Mouse (Mus musculus): ENCODE results near the gene Slc15a1.

- TF ChIP-seq POLR2A (IDR thresholded peaks at IDR 0.05; ENCODE audit: control insufficient read depth, extremely low read depth, insufficient read depth, low read length, poor library complexity) (no peak), CTCF (IDR thresholded peaks at IDR 0.05; ENCODE audit: borderline replicate concordance, control insufficient read depth, extremely low read depth, insufficient read depth, low read length, poor library complexity) (no peak)
Measured at GRCm38 (mm10) chr14:121460966-121461365, 44.1 kb downstream of the Slc15a1 start.

Measured in thymus, adult 2 months (tissue).